Mouse (Mus musculus) midbrain, embryonic 15.5 days (tissue): ENCODE measurements around the gene Slc45a2. TPM values are rescaled to one million over a fixed set of nuclear protein-coding genes. Genes with fewer than 3 reads are reported as not detected.

Experiments
- ATAC-seq: fragments of 200-750 bp; cut with Nextera tagmentation; replicated peaks from 2 replicates; pipeline ENCODE4 v1.8.0; 2017; ENCODE audit warnings: moderate TSS enrichment
- H3K27ac ChIP-seq: fragments of 300-500 bp; sonication (generic); 2 replicates; pipeline ENCODE4 v1.5.1; 2015; ENCODE audit warnings: mild to moderate bottlenecking, inconsistent platforms
- H3K27me3 ChIP-seq: fragments of 300-500 bp; sonication (generic); replicated peaks from 2 replicates; pipeline ENCODE4 v1.6.1; 2015; ENCODE audit warnings: inconsistent platforms
- H3K36me3 ChIP-seq: fragments of 300-500 bp; sonication (generic); replicated peaks from 2 replicates; pipeline ENCODE4 v1.6.1; 2015; ENCODE audit warnings: inconsistent platforms
- H3K4me1 ChIP-seq: fragments of 300-500 bp; sonication (generic); 2 replicates; pipeline ENCODE4 v1.6.1; 2015; ENCODE audit warnings: inconsistent platforms
- H3K4me2 ChIP-seq: fragments of 300-500 bp; sonication (generic); 2 replicates; pipeline ENCODE4 v1.6.1; 2015; ENCODE audit warnings: inconsistent platforms, mild to moderate bottlenecking, moderate library complexity
- H3K4me3 ChIP-seq: fragments of 300-500 bp; sonication (generic); 2 replicates; pipeline ENCODE4 v1.5.1; 2015; ENCODE audit warnings: mild to moderate bottlenecking, inconsistent platforms
- H3K9ac ChIP-seq: fragments of 300-500 bp; sonication (generic); 2 replicates; pipeline ENCODE4 v1.6.1; 2015; ENCODE audit warnings: mild to moderate bottlenecking, inconsistent platforms
- H3K9me3 ChIP-seq: fragments of 300-500 bp; sonication (generic); 2 replicates; pipeline ENCODE4 v1.6.1; 2016; ENCODE audit warnings: inconsistent platforms
- WGBS: fragments of 180-500 bp; shearing (Covaris S2); methylation state at CpG from one replicate; pipeline ENCODE4 v1.1.7; 2015; ENCODE audit warnings: mixed read lengths; 5-methylcytosine and 5-hydroxymethylcytosine counted together
- polyA plus RNA-seq: library from polyadenylated mRNA; unstranded; fragments of >200 nt; fragmentation: Nextera tagmentation; extraction: Ambion mirVana; gene quantifications from 2 replicates; pipeline ENCODE4 v1.2.1, GENCODE M21; 2015

Slc45a2 gene
- polyA plus RNA-seq, 1 experiment from 2014 or later = 0.06 TPM

GRCm38 (mm10) chr15:11014931-11015330, 14.4 kb downstream of the Slc45a2 start:
- H3K27ac ChIP-seq = no peak overlapping the region
- no peak for ATAC-seq
- 26% methylated on average over 2 of the region's 2 CpGs for WGBS
- no peak overlapping the region for H3K4me3 ChIP-seq
- H3K9ac ChIP-seq = no peak overlapping the region
- H3K36me3 ChIP-seq = no peaks in the 10 kb centered on the region
- H3K4me2 ChIP-seq = no peak overlapping the region
- H3K9me3 ChIP-seq = no peaks in the 10 kb centered on the region
- no peaks in the 10 kb centered on the region for H3K4me1 ChIP-seq
- H3K27me3 ChIP-seq = no peaks in the 10 kb centered on the region

GRCm38 (mm10) chr15:11026801-11027561, 26.5 kb downstream of the Slc45a2 start:
- Histone ChIP-seq H3K4me1 (no peaks in the 10 kb centered on the region), H3K27me3 (no peaks in the 10 kb centered on the region), H3K4me2 (no peak overlapping the region), H3K4me3 (no peak overlapping the region), H3K9ac (no peak overlapping the region), H3K9me3 (no peaks in the 10 kb centered on the region), H3K27ac (no peak overlapping the region), H3K36me3 (no peaks in the 10 kb centered on the region)
- no peak for ATAC-seq
- 77% methylated on average over 4 of the region's 4 CpGs for WGBS

DNA sequence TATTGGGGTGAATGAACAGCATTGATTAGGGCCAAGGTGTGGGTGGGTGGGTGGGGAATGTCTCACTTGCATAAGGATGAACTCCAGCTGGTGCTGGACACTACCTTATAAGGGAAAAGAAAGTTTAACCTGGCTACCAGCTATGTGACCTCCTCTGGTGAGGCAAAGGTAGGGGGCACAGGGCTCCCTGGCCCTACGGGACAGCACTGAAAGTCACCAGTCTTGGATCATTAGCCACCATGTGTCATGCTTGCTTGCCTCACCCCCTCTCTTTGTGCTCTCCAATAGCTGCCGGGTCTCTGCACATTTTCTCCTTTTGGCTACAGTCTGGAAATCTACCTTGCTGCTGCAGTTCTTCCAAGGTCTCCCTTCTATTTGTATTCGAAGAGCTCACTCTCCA, 29.7 kb downstream of the Slc45a2 start:
- H3K4me2 ChIP-seq = no peak overlapping the region
- no peak overlapping the region for H3K4me3 ChIP-seq
- H3K27me3 ChIP-seq = peaks cover 10% of the 10 kb centered on the region
- no peaks in the 10 kb centered on the region for H3K4me1 ChIP-seq
- WGBS = 73% methylated on average over 3 of the region's 3 CpGs
- ATAC-seq = 0 out of 2 replicates have a peak, but pooled peaks have one; percentile 27
- H3K9me3 ChIP-seq = no peaks in the 10 kb centered on the region
- H3K27ac ChIP-seq = no peak overlapping the region
- no peaks in the 10 kb centered on the region for H3K36me3 ChIP-seq
- H3K9ac ChIP-seq = no peak overlapping the region

- WGBS = 6% methylated on average over 34 of the region's 34 CpGs
- H3K4me2 ChIP-seq = peak overlapping the region; percentile 79
- no peaks in the 10 kb centered on the region for H3K9me3 ChIP-seq
- peaks cover 27% of the 10 kb centered on the region for H3K4me1 ChIP-seq
- H3K27me3 ChIP-seq = peaks cover 42% of the 10 kb centered on the region
- no peaks in the 10 kb centered on the region for H3K36me3 ChIP-seq
- 0 out of 2 replicates have a peak, but pooled peaks have one; percentile 34 for ATAC-seq
- H3K4me3 ChIP-seq = peak overlapping the region; percentile 36
- H3K27ac ChIP-seq = no peak overlapping the region
- 0 out of 2 replicates have a peak overlapping the region, but pooled peaks have one; percentile 26 for H3K9ac ChIP-seq
Measured at GRCm38 (mm10) chr15:11035947-11036474, 35.5 kb downstream of the Slc45a2 start.

GRCm38 (mm10) chr15:11036535-11037375, 36.2 kb downstream of the Slc45a2 start:
- Histone ChIP-seq H3K27me3 (peaks cover 42% of the 10 kb centered on the region), H3K9me3 (no peaks in the 10 kb centered on the region), H3K9ac (peak overlapping the region; percentile 26), H3K4me3 (peak overlapping the region; percentile 36), H3K4me1 (peaks cover 27% of the 10 kb centered on the region), H3K4me2 (peak overlapping the region; percentile 79), H3K36me3 (no peaks in the 10 kb centered on the region), H3K27ac (no peak overlapping the region)
- 2% methylated on average over 49 of the region's 49 CpGs for WGBS
- peak; percentile 53 for ATAC-seq

DNA sequence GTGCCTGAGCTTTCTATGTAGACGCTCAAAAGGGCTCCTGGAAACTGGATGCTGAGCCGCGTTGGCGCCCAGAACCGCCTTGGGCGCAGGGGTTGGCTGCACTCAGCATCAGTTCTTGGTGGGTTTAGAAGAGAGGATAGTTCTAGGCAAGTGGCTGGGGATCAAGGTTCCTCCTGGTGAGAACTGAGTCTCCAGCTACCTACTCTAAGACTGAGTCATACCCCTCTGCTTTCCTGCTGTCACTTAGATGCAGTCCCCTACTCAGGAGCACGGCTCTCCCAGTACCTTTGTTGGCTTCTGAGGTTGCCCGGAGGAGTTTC, 36.8 kb downstream of the Slc45a2 start:
- peak overlapping the region; percentile 79 for H3K4me2 ChIP-seq
- peak overlapping the region; percentile 26 for H3K9ac ChIP-seq
- H3K9me3 ChIP-seq = no peaks in the 10 kb centered on the region
- H3K4me3 ChIP-seq = peak overlapping the region; percentile 36
- no peak overlapping the region for H3K27ac ChIP-seq
- WGBS = 4% methylated on average over 8 of the region's 8 CpGs
- peaks cover 42% of the 10 kb centered on the region for H3K27me3 ChIP-seq
- no peaks in the 10 kb centered on the region for H3K36me3 ChIP-seq
- H3K4me1 ChIP-seq = peaks cover 27% of the 10 kb centered on the region
- ATAC-seq = peak; percentile 46

GRCm38 (mm10) chr15:11037711-11038110, 37.2 kb downstream of the Slc45a2 start, which contains the start of gene Rxfp3:
Rxfp3 (minus strand) TSS chr15:11037991.
- WGBS = 2% methylated on average over 16 of the region's 16 CpGs
- H3K4me1 ChIP-seq = peaks cover 27% of the 10 kb centered on the region
- ATAC-seq = no peak; the same call in 1 of the 2 replicates

DNA sequence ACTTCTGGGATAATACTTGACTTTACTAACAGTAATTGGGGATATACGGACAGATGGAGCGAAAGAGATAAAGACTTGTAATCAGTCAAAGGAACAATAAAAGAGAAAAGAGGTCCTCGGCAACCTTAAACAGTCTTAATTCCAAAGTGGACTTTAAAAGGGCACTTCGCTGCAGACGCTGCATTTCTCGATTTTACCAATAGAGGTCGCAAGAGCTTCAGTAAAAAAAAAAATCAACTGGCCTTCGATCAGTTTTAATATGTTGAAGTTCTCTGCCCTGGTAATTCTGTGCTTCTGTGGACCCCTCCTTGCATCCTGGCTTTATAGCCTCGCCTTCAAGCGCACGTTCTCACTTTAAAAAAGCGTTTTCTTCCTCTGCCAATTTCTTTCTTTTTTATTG, 38.0 kb downstream of the Slc45a2 start:
- WGBS = 3% methylated on average over 12 of the region's 12 CpGs
- peaks cover 42% of the 10 kb centered on the region for H3K27me3 ChIP-seq
- no peak overlapping the region for H3K4me3 ChIP-seq

More at GRCm38 (mm10) chr15:11037711-11038110, 37.2 kb downstream of the Slc45a2 start, which contains the start of gene Rxfp3:
- Histone ChIP-seq H3K27ac (no peak within 1 kb of the TSS), H3K4me2 (peak within 1 kb of the TSS; percentile 79), H3K27me3 (peaks cover 42% of the 10 kb centered on the region), H3K9ac (peak within 1 kb of the TSS; percentile 26), H3K9me3 (no peaks in the 10 kb centered on the region), H3K36me3 (no peaks in the 10 kb centered on the region), H3K4me3 (peak within 1 kb of the TSS; percentile 36)

DNA sequence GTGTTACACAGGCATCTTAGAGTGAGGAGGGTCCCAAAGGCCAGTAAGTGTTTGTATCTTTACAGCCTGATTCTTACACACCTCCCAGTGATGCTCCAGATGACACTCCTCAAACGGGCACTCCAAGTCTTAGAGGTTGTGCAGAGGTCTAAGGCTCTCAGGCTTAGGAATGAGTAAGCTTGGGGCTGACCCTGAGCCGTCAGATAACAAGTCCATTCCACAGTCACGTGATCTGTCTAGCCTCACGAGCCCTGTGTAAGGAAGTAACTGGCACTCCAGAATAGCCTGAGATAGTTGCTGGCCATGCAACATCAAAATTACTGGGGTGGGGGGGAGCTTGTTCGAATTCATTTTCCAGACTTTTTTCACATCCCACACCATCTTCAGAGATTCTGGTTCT, 39.5 kb downstream of the Slc45a2 start:
- Histone ChIP-seq H3K4me3 (no peak overlapping the region), H3K27me3 (peaks cover 33% of the 10 kb centered on the region), H3K4me1 (peaks cover 27% of the 10 kb centered on the region), H3K36me3 (no peaks in the 10 kb centered on the region), H3K9ac (no peak overlapping the region), H3K4me2 (no peak overlapping the region), H3K27ac (no peak overlapping the region), H3K9me3 (no peaks in the 10 kb centered on the region)
- no peak for ATAC-seq
- WGBS = 62% methylated on average over 5 of the region's 5 CpGs

More for the DNA sequence above, 38.0 kb downstream of the Slc45a2 start:
- Histone ChIP-seq H3K9me3 (no peaks in the 10 kb centered on the region), H3K9ac (no peak overlapping the region), H3K4me1 (peaks cover 27% of the 10 kb centered on the region), H3K36me3 (no peaks in the 10 kb centered on the region), H3K27ac (no peak overlapping the region), H3K4me2 (peak overlapping the region; percentile 79; the same call in 1 of the 2 replicates)
- no peak for ATAC-seq

DNA sequence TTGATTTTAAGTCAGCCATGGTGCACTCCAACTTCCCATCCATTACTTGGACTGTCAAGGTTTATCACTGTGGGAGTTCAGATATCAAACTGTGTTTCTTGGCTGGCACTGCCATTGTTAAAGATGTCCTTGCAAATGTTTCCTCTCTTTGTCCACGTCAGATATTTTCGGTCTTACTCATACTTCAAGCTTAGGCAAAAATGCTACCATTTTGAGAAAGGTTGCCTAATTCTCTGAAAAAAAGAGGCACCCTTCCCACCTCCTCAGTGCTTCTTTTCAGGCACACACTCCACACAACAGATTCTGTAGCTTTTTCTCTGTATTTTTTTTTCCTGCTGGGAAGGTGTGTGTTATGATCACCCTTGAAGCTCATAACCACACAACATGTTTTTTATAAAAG, 40.7 kb downstream of the Slc45a2 start:
- Histone ChIP-seq H3K4me2 (no peak overlapping the region), H3K27me3 (peaks cover 21% of the 10 kb centered on the region), H3K9me3 (no peaks in the 10 kb centered on the region), H3K27ac (no peak overlapping the region), H3K9ac (no peak overlapping the region), H3K4me1 (peaks cover 21% of the 10 kb centered on the region), H3K4me3 (no peak overlapping the region), H3K36me3 (no peaks in the 10 kb centered on the region)
- ATAC-seq = no peak
- 87% methylated on average over 2 of the region's 2 CpGs for WGBS

DNA sequence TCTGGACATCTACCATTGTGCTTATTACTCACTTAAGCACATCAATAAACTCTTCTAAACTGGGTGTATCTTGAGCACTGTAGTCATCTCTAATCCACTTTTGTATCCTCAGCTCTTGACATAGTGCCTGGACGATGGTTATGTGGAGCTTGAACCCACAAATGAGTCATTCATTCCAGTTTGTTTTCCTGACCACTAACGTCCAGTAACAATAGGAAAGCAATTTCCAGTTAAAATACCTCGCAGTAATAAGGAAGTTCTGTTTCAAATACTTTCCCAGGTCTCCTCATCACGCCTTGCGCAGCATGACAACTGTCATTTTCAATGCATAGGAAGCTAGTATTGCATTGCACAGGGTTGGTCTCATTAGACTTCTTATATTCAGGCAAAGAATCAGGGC, 42.3 kb downstream of the Slc45a2 start:
- H3K4me2 ChIP-seq = no peak overlapping the region
- ATAC-seq = no peak
- peaks cover 6% of the 10 kb centered on the region for H3K27me3 ChIP-seq
- 88% methylated on average over 5 of the region's 5 CpGs for WGBS
- no peaks in the 10 kb centered on the region for H3K9me3 ChIP-seq
- H3K9ac ChIP-seq = no peak overlapping the region
- no peak overlapping the region for H3K4me3 ChIP-seq
- H3K4me1 ChIP-seq = peaks cover 5% of the 10 kb centered on the region
- no peak overlapping the region for H3K27ac ChIP-seq
- H3K36me3 ChIP-seq = no peaks in the 10 kb centered on the region
